Mouse (Mus musculus) CH12.LX (cell line): ENCODE data around the gene Mlec. TPM values are rescaled to one million over a fixed set of nuclear protein-coding genes. Genes with fewer than 3 reads are reported as not detected.

Experiments
- DNase-seq: peaks from one replicate; pipeline ENCODE4 v3.0.0-alpha.2; 2013; ENCODE audit errors: extremely low read depth
- H3K27ac ChIP-seq: 2 replicates; pipeline ENCODE4 v1.5.1; 2012; ENCODE audit warnings: low read depth, mild to moderate bottlenecking, control low read depth, moderate library complexity; ENCODE audit not compliant: insufficient read depth
- H3K27me3 ChIP-seq: replicated peaks from 2 replicates; pipeline ENCODE3; 2012; ENCODE audit warnings: inconsistent platforms
- H3K36me3 ChIP-seq, 2 experiments: replicated peaks in 1 of 2; 2 replicates each; pipeline versions ENCODE3 to v1.6.1; 2012; ENCODE audit warnings: inconsistent platforms in 1 of 2, low read length in 1 of 2, mild to moderate bottlenecking in 1 of 2, mixed read lengths in 1 of 2, moderate library complexity in 1 of 2; ENCODE audit not compliant: control insufficient read depth in 1 of 2, insufficient read depth in 1 of 2
- H3K4me1 ChIP-seq, 2 experiments: 2 replicates each; pipeline ENCODE4 v1.6.1; 2012; ENCODE audit warnings: inconsistent platforms in 1 of 2, moderate library complexity in 1 of 2; ENCODE audit not compliant: insufficient read depth in 2 of 2, control insufficient read depth in 1 of 2
- H3K4me2 ChIP-seq: 2 replicates; pipeline ENCODE4 v1.6.1; 2012; ENCODE audit warnings: low read depth, mild to moderate bottlenecking, control low read depth; ENCODE audit not compliant: poor library complexity, insufficient read depth, severe bottlenecking
- H3K4me3 ChIP-seq, 3 experiments: fragments of 150-350 bp in 1 of 3; sonication (generic) in 1 of 3; replicated peaks in 1 of 3; 2 replicates each; pipeline versions ENCODE3 to v1.5.1; 2011 to 2012; ENCODE audit warnings: low read depth in 2 of 3, low read length in 2 of 3, mild to moderate bottlenecking in 2 of 3, moderate library complexity in 2 of 3, control low read depth in 1 of 3, improper control_type of control experiment in 1 of 3, inconsistent platforms in 1 of 3, mixed read lengths in 1 of 3; ENCODE audit not compliant: poor library complexity in 1 of 3
- H3K79me2 ChIP-seq: replicated peaks from 2 replicates; pipeline ENCODE4 v1.6.1; 2012; ENCODE audit warnings: mild to moderate bottlenecking, moderate library complexity; ENCODE audit not compliant: control insufficient read depth, poor library complexity, insufficient read depth, severe bottlenecking; ENCODE audit errors: extremely low read depth
- H3K9ac ChIP-seq: 2 replicates; pipeline ENCODE4 v1.6.1; 2012; ENCODE audit warnings: low read depth, mild to moderate bottlenecking, control low read depth, moderate library complexity; ENCODE audit not compliant: insufficient read depth
- H3K9me3 ChIP-seq: replicated peaks from 2 replicates; pipeline ENCODE3; 2012; ENCODE audit warnings: low read length, inconsistent platforms, mixed read lengths
- CHD2 ChIP-seq: IDR thresholded peaks from 2 replicates; pipeline ENCODE4 v1.6.1; 2011; ENCODE audit warnings: low read length, improper control_type of control experiment
- CTCF ChIP-seq, 2 experiments: IDR thresholded peaks in 1 of 2; conservative IDR thresholded peaks in 1 of 2; 2 replicates each; pipeline ENCODE4 v1.5.1; 2011 to 2012; ENCODE audit warnings: low read depth in 2 of 2, low read length in 2 of 2, improper control_type of control experiment in 1 of 2, inconsistent platforms in 1 of 2, mild to moderate bottlenecking in 1 of 2, moderate library complexity in 1 of 2
- ELF1 ChIP-seq: IDR thresholded peaks from 2 replicates; pipeline ENCODE4 v1.6.1; 2014; ENCODE audit warnings: low read depth, mild to moderate bottlenecking, inconsistent platforms, low read length, improper control_type of control experiment
- EP300 ChIP-seq: IDR thresholded peaks from 2 replicates; pipeline ENCODE4 v1.6.1; 2011; ENCODE audit warnings: low read length, improper control_type of control experiment
- HCFC1 ChIP-seq: IDR thresholded peaks from 2 replicates; pipeline ENCODE4 v1.6.1; 2012; ENCODE audit warnings: low read depth, mild to moderate bottlenecking, inconsistent platforms, low read length, improper control_type of control experiment
- JUN ChIP-seq: IDR thresholded peaks from 2 replicates; pipeline ENCODE4 v1.6.1; 2011; ENCODE audit warnings: low read depth, mild to moderate bottlenecking, low read length, improper control_type of control experiment, moderate library complexity; ENCODE audit not compliant: insufficient read depth
- KAT2A ChIP-seq: IDR thresholded peaks from 2 replicates; pipeline ENCODE4 v1.6.1; 2012; ENCODE audit warnings: low read length, improper control_type of control experiment, inconsistent platforms; ENCODE audit not compliant: insufficient replicate concordance
- MAFK ChIP-seq: IDR thresholded peaks from 2 replicates; pipeline ENCODE4 v1.6.1; 2011; ENCODE audit warnings: low read length, improper control_type of control experiment; ENCODE audit not compliant: insufficient replicate concordance
- MAX ChIP-seq: IDR thresholded peaks from 2 replicates; pipeline ENCODE4 v1.6.1; 2011; ENCODE audit warnings: low read length, improper control_type of control experiment
- MAZ ChIP-seq: IDR thresholded peaks from 2 replicates; pipeline ENCODE4 v1.6.1; 2012; ENCODE audit warnings: low read depth, mild to moderate bottlenecking, inconsistent platforms, low read length, improper control_type of control experiment, moderate library complexity
- MEF2A ChIP-seq: IDR thresholded peaks from 2 replicates; pipeline ENCODE4 v1.6.1; 2014; ENCODE audit warnings: low read depth, mild to moderate bottlenecking, inconsistent platforms, low read length, improper control_type of control experiment, borderline replicate concordance
- MYC ChIP-seq: IDR thresholded peaks from 2 replicates; pipeline ENCODE4 v1.6.1; 2011; ENCODE audit warnings: low read depth, mild to moderate bottlenecking, improper control_type of control experiment, low read length
- NELFE ChIP-seq: IDR thresholded peaks from 2 replicates; pipeline ENCODE4 v1.6.1; 2011; ENCODE audit warnings: low read depth, low read length, improper control_type of control experiment
- NRF1 ChIP-seq: IDR thresholded peaks from 2 replicates; pipeline ENCODE4 v1.6.1; 2014; ENCODE audit warnings: low read depth, mild to moderate bottlenecking, inconsistent platforms, low read length, improper control_type of control experiment, moderate library complexity
- PAX5 ChIP-seq: IDR thresholded peaks from 2 replicates; pipeline ENCODE4 v1.6.1; 2012; ENCODE audit warnings: low read length, inconsistent platforms, mixed read lengths
- POLR2AphosphoS2 ChIP-seq: IDR thresholded peaks from 2 replicates; pipeline ENCODE4 v1.6.1; 2011; ENCODE audit warnings: low read depth, low read length, improper control_type of control experiment
- RCOR1 ChIP-seq: conservative IDR thresholded peaks from 2 replicates; pipeline ENCODE4 v1.6.1; 2012; ENCODE audit warnings: low read depth, mild to moderate bottlenecking, inconsistent platforms, low read length, improper control_type of control experiment
- SIN3A ChIP-seq: IDR thresholded peaks from 2 replicates; pipeline ENCODE4 v1.6.1; 2012; ENCODE audit warnings: low read length, improper control_type of control experiment, inconsistent platforms
- SMC3 ChIP-seq: IDR thresholded peaks from 2 replicates; pipeline ENCODE4 v1.6.1; 2011; ENCODE audit warnings: low read depth, low read length, improper control_type of control experiment
- TBP ChIP-seq: conservative IDR thresholded peaks from 2 replicates; pipeline ENCODE4 v1.6.1; 2011; ENCODE audit warnings: low read depth, low read length, improper control_type of control experiment
- UBTF ChIP-seq: IDR thresholded peaks from 2 replicates; pipeline ENCODE4 v1.6.1; 2012; ENCODE audit warnings: low read depth, mild to moderate bottlenecking, inconsistent platforms, low read length, improper control_type of control experiment, moderate library complexity
- USF1 ChIP-seq: IDR thresholded peaks from 2 replicates; pipeline ENCODE4 v1.6.1; 2014; ENCODE audit warnings: low read depth, mild to moderate bottlenecking, inconsistent platforms, low read length, improper control_type of control experiment
- USF2 ChIP-seq: conservative IDR thresholded peaks from 2 replicates; pipeline ENCODE4 v1.6.1; 2011; ENCODE audit warnings: low read depth, low read length, improper control_type of control experiment
- ZC3H11A ChIP-seq: IDR thresholded peaks from 2 replicates; pipeline ENCODE4 v1.6.1; 2012; ENCODE audit warnings: low read depth, mild to moderate bottlenecking, inconsistent platforms, low read length, improper control_type of control experiment
- ZKSCAN1 ChIP-seq: IDR thresholded peaks from 2 replicates; pipeline ENCODE4 v1.6.1; 2012; ENCODE audit warnings: low read depth, inconsistent platforms, low read length, improper control_type of control experiment, borderline replicate concordance
- ZMIZ1 ChIP-seq: IDR thresholded peaks from 2 replicates; pipeline ENCODE4 v1.6.1; 2012; ENCODE audit warnings: low read depth, mild to moderate bottlenecking, inconsistent platforms, low read length, improper control_type of control experiment
- ZNF384 ChIP-seq: IDR thresholded peaks from 2 replicates; pipeline ENCODE4 v1.6.1; 2012; ENCODE audit warnings: low read depth, low read length, improper control_type of control experiment, inconsistent platforms
- dilution Hi-C: fragments of 300-500 bp; cut with MboI; formaldehyde crosslinking; loops from 2 replicates; pipeline ENCODE4 v1.14.3; 2020; ENCODE audit warnings: low sequenced_read_pairs; ENCODE audit not compliant: extremely low pct_unique_long_range_greater_than_20kb, extremely low pct_ligation_motif_present
- in situ Hi-C: fragments of 300-500 bp; cut with MboI; formaldehyde crosslinking; loops from 3 replicates; pipeline ENCODE4 v1.14.3; 2019; ENCODE audit warnings: low sequenced_read_pairs, low pct_ligation_motif_present, low pct_unique_long_range_greater_than_20kb, mixed read lengths
- polyA plus RNA-seq: library from polyadenylated mRNA; unstranded; fragments of >175 nt; gene quantifications from 2 replicates; pipeline ENCODE4 v1.2.1, GENCODE M21; 2012; ENCODE audit warnings: low read depth; ENCODE audit not compliant: insufficient read length
- total RNA-seq, 2 experiments: library from RNA; depleted of rRNA; stranded (reverse); fragments of 300-350 nt in 1 of 2; fragments of >200 nt in 1 of 2; gene quantifications; 2 replicates each; pipeline ENCODE4 v1.2.3; 2012 to 2014

The Mlec gene
- total and polyA plus RNA-seq, 3 experiments: 101 to 143 (median 128) TPM

GRCm38 (mm10) chr5:115186371-115187073 is 28.5 kb upstream of the Mlec start (continued):
- TF ChIP-seq CHD2 (no peak), SMC3 (no peak), ZC3H11A (no peak), MAFK (no peak), NELFE (no peak), ELF1 (no peak), MYC (no peak), HCFC1 (no peak), MEF2A (no peak), JUN (no peak), ZNF384 (no peak), PAX5 (no peak), USF1 (no peak), MAZ (no peak)

- no peak for TF ChIP-seq ZNF384
- no peak for TF ChIP-seq KAT2A
- 0 out of 2 replicates have a peak, but pooled peaks have one; percentile 26 for TF ChIP-seq MAX
- TF ChIP-seq ZKSCAN1: no peak
- TF ChIP-seq NRF1: no peak
- no peak for TF ChIP-seq UBTF
- no peak for TF ChIP-seq PAX5
- TF ChIP-seq ZC3H11A: no peak
- TF ChIP-seq EP300: no peak
- no peak for TF ChIP-seq RCOR1
- no peak for TF ChIP-seq ZMIZ1
- TF ChIP-seq CTCF (conservative IDR thresholded peaks at IDR 0.05 in 1 of 2, IDR thresholded peaks at IDR 0.05 in 1 of 2; ENCODE audit: low read depth in 2 of 2, low read length in 2 of 2): no peak
- 0 out of 2 replicates have a peak, but pooled peaks have one; percentile 14 for TF ChIP-seq CHD2
- TF ChIP-seq USF2: peak; percentile 87
- TF ChIP-seq USF1: peak; percentile 91
- TF ChIP-seq SMC3: no peak
- TF ChIP-seq POLR2AphosphoS2: no peak
- TF ChIP-seq MEF2A: no peak
- no peak for TF ChIP-seq SIN3A
- no peak for TF ChIP-seq MAFK
- TF ChIP-seq ELF1: 0 out of 2 replicates have a peak, but pooled peaks have one; percentile 41
- TF ChIP-seq TBP: no peak
- dilution Hi-C loops: no loop called here
- Histone ChIP-seq H3K36me3 (peaks cover 0 to 4% of the 10 kb centered on the region in 2 experiments), H3K9ac (peak overlapping the region; percentile 8; the same call in 1 of the 2 replicates), H3K9me3 (peaks cover 3% of the 10 kb centered on the region), H3K4me3 (no peak overlapping the region), H3K4me2 (peak overlapping the region; percentile 31), H3K4me1 (peaks cover 10 to 31% of the 10 kb centered on the region in 2 experiments), H3K27me3 (peaks cover 19% of the 10 kb centered on the region), H3K79me2 (no peaks in the 10 kb centered on the region), H3K27ac (no peak overlapping the region)
- DNase-seq: no peak
- in situ Hi-C loops: no loop called here
Measured at GRCm38 (mm10) chr5:115184726-115185125, 26.7 kb upstream of the Mlec start.
